14 mouse cellular contexts compared by ENCODE assay signal in genomic region chr3:41604629-41605321, GRCm38 (mm10). TPM values are rescaled to one million over a fixed set of nuclear protein-coding genes. Genes with fewer than 3 reads are reported as not detected.
DNase-seq lines count a peak whose midpoint lies in the region; ATAC-seq lines count a peak whose summit lies in the region.
"Had no signal": no experiment of that assay in that cellular context is flagged by ENCODE, and none has a peak within 500 bp of the region (broad histone marks: within the 10 kb centered on the region; RNA-seq: fewer than 3 reads in every experiment).

No protein-coding gene starts in this region.

- no peak overlapping the region for H3K9ac ChIP-seq in liver, embryonic 16.5 days (ENCODE audit: low read depth, low read length)

- no peak for DNase-seq in liver
- DNase-seq in thymus, postnatal 36 days, result peak; percentile 65 to 80
- no peak for DNase-seq in spleen, adult 18-20 months
- no peak for DNase-seq in spleen, postnatal 10 days (ENCODE audit: low spot score in 2 of 2)
- no peak for DNase-seq in left cerebral cortex, postnatal 10 days (ENCODE audit: extremely low spot score in 1 of 2, low spot score in 2 of 2)
- DNase-seq: adrenal gland, postnatal 25 days; cerebellum, adult 11 months; kidney, adult 18-20 months; lung, adult 18-20 months; retina, postnatal 1 day had no signal

- no peaks in the 10 kb centered on the region; the same call in none of the 2 replicates for H3K4me1 ChIP-seq in liver, embryonic 16.5 days (ENCODE audit: control insufficient read depth, low read depth, low read length)

- intact Hi-C loops in left cerebral cortex, postnatal 10 days (cut with DNase I), result no loop called here

- H3K36me3 ChIP-seq in liver, embryonic 16.5 days (ENCODE audit: control insufficient read depth, insufficient read depth), result peaks cover 15% of the 10 kb centered on the region

- H3K9me3 ChIP-seq in liver, embryonic 16.5 days (replicated peaks; ENCODE audit: control insufficient read depth, low read length), result no peaks in the 10 kb centered on the region

- 51% methylated on average over 12 of the region's 12 CpGs for WGBS in liver, embryonic 16.5 days (ENCODE audit: insufficient replicate concordance)

- no peaks in the 10 kb centered on the region for H3K27me3 ChIP-seq in liver, embryonic 16.5 days (ENCODE audit: control insufficient read depth, insufficient read depth, low read depth, low read length)

- no peak overlapping the region for H3K27ac ChIP-seq in liver, embryonic 16.5 days (ENCODE audit: low read length)
- H3K27ac ChIP-seq: macrophage had no signal

- peak; percentile 54; the same call in 1 of the 2 replicates for ATAC-seq in liver, embryonic 16.5 days (ENCODE audit: low read depth)
- peak; percentile 42 for ATAC-seq in activated CD4-positive, CD25-positive, alpha-beta regulatory T cell, adult 4 months
- ATAC-seq in megakaryocyte progenitor cell, adult 5-6 weeks (replicated peaks; ENCODE audit: poor library complexity), result peak; percentile 56

- no peak overlapping the region for H3K4me3 ChIP-seq in liver, embryonic 16.5 days (ENCODE audit: low read depth, low read length)

- no peak overlapping the region for H3K4me2 ChIP-seq in liver, embryonic 16.5 days (ENCODE audit: low read depth, low read length)

RNA-seq across cellular contexts. Expression of gene Jade1, which starts 49.2 kb away (rescaled TPM):
- 6.5 and 6.8 TPM in 2 replicates for polyA plus RNA-seq in liver, embryonic 16.5 days (2015; fragmentation: Nextera tagmentation; extraction: Ambion mirVana)
- 1 to 10 TPM; 7.4 to 7.6 TPM for polyA plus RNA-seq in activated CD4-positive, CD25-positive, alpha-beta regulatory T cell, adult 4 months (2017; shearing (Covaris generic))
- 45.3 and 47.8 TPM in 2 replicates for total RNA-seq in megakaryocyte progenitor cell, adult 5-6 weeks (2015)
- 34.6 and 38.7 TPM in 2 replicates for total RNA-seq in megakaryocyte progenitor cell, adult 5-6 weeks (2017)
- total RNA-seq in left cerebral cortex, postnatal 10 days (2021), result 10 to 100 TPM; 23.0 to 25.3 TPM

Comparison
In these comparisons a context has a peak if more than half of its experiments do, and no peak if none do; other contexts are left out.
1. DNase-seq: peak in thymus, postnatal 36 days (2 of 2); none in liver (single experiment), spleen, adult 18-20 months (0 of 2), spleen, postnatal 10 days (0 of 2) and left cerebral cortex, postnatal 10 days (0 of 2).
2. Peak in every context shown above with its lines, with median percentiles within 50 percentile points of each other: ATAC-seq.